Mouse (Mus musculus): ENCODE measurements around the gene Atp6v0a4. TPM values are rescaled to one million over a fixed set of nuclear protein-coding genes. Genes with fewer than 3 reads are reported as not detected.
A peak's percentile ranks its signal among the peaks of the same experiment; 100 is the strongest.

Gene Atp6v0a4
- polyA plus RNA-seq, 1 experiment from 2014 or later, result 3.1 TPM

GRCm38 (mm10) chr6:38139086-38139485 is 14.7 kb upstream of the Atp6v0a4 start:
- Histone ChIP-seq H3K4me1 (ENCODE audit: control insufficient read depth, insufficient read depth, low read length) (peaks cover 8% of the 10 kb centered on the region; the same call in 1 of the 2 replicates), H3K36me3 (ENCODE audit: control insufficient read depth, insufficient read depth, low read length) (peaks cover 43% of the 10 kb centered on the region), H3K9ac (ENCODE audit: low read depth, low read length) (no peak overlapping the region), H3K9me3 (ENCODE audit: control insufficient read depth, low read length) (no peaks in the 10 kb centered on the region), H3K4me2 (ENCODE audit: low read depth, low read length) (no peak overlapping the region), H3K27me3 (replicated peaks; ENCODE audit: control insufficient read depth, insufficient read depth, low read length) (no peaks in the 10 kb centered on the region), H3K27ac (replicated peaks; ENCODE audit: low read depth, low read length) (no peak overlapping the region), H3K4me3 (ENCODE audit: low read depth, low read length) (no peak overlapping the region)
- no peak for ATAC-seq (ENCODE audit: low read depth)
- 90% methylated on average over 3 of the region's 3 CpGs for WGBS
- DNase-seq (ENCODE audit: low spot score), result no peak

- no peak overlapping the region for H3K27ac ChIP-seq (replicated peaks; ENCODE audit: low read depth, low read length)
These were observed 10.6 kb upstream of the Atp6v0a4 start for GRCm38 (mm10) chr6:38134806-38135559.

GRCm38 (mm10) chr6:38131801-38132231 is 7.4 kb upstream of the Atp6v0a4 start:
- Histone ChIP-seq H3K27me3 (replicated peaks; ENCODE audit: control insufficient read depth, insufficient read depth, low read length) (no peaks in the 10 kb centered on the region), H3K27ac (replicated peaks; ENCODE audit: low read depth, low read length) (0 out of 2 replicates have a peak overlapping the region, but pooled peaks have one; percentile 31), H3K4me1 (ENCODE audit: control insufficient read depth, insufficient read depth, low read length) (no peaks in the 10 kb centered on the region), H3K36me3 (ENCODE audit: control insufficient read depth, insufficient read depth, low read length) (peaks cover 46% of the 10 kb centered on the region), H3K4me3 (ENCODE audit: low read depth, low read length) (no peak overlapping the region), H3K9ac (ENCODE audit: low read depth, low read length) (no peak overlapping the region), H3K9me3 (ENCODE audit: control insufficient read depth, low read length) (no peaks in the 10 kb centered on the region), H3K4me2 (ENCODE audit: low read depth, low read length) (no peak overlapping the region)
- DNase-seq (ENCODE audit: low spot score) (peak; percentile 29), ATAC-seq (ENCODE audit: low read depth) (no peak)
- 62% methylated on average over 4 of the region's 4 CpGs for WGBS

More at GRCm38 (mm10) chr6:38134806-38135559, 10.6 kb upstream of the Atp6v0a4 start:
- Histone ChIP-seq H3K4me2 (ENCODE audit: low read depth, low read length) (no peak overlapping the region), H3K4me1 (ENCODE audit: control insufficient read depth, insufficient read depth, low read length) (no peaks in the 10 kb centered on the region), H3K4me3 (ENCODE audit: low read depth, low read length) (no peak overlapping the region), H3K9me3 (ENCODE audit: control insufficient read depth, low read length) (no peaks in the 10 kb centered on the region), H3K9ac (ENCODE audit: low read depth, low read length) (no peak overlapping the region), H3K36me3 (ENCODE audit: control insufficient read depth, insufficient read depth, low read length) (peaks cover 47% of the 10 kb centered on the region), H3K27me3 (replicated peaks; ENCODE audit: control insufficient read depth, insufficient read depth, low read length) (no peaks in the 10 kb centered on the region)
- WGBS, result 84% methylated on average over 8 of the region's 8 CpGs
- DNase-seq (ENCODE audit: low spot score) (no peak), ATAC-seq (ENCODE audit: low read depth) (no peak)

- DNase-seq (ENCODE audit: low spot score), result no peak
- H3K4me1 ChIP-seq (ENCODE audit: control insufficient read depth, insufficient read depth, low read length), result no peaks in the 10 kb centered on the region
- no peak overlapping the region for H3K4me2 ChIP-seq (ENCODE audit: low read depth, low read length)
- H3K36me3 ChIP-seq (ENCODE audit: control insufficient read depth, insufficient read depth, low read length), result peaks cover 40% of the 10 kb centered on the region
- WGBS, result 99% methylated on average over 5 of the region's 5 CpGs
- H3K4me3 ChIP-seq (ENCODE audit: low read depth, low read length), result no peak overlapping the region
- ATAC-seq (ENCODE audit: low read depth), result no peak
- H3K27me3 ChIP-seq (replicated peaks; ENCODE audit: control insufficient read depth, insufficient read depth, low read length), result no peaks in the 10 kb centered on the region
- H3K27ac ChIP-seq (replicated peaks; ENCODE audit: low read depth, low read length), result no peak overlapping the region
- H3K9me3 ChIP-seq (ENCODE audit: control insufficient read depth, low read length), result no peaks in the 10 kb centered on the region
- no peak overlapping the region for H3K9ac ChIP-seq (ENCODE audit: low read depth, low read length)
These were observed 5.5 kb upstream of the Atp6v0a4 start for GRCm38 (mm10) chr6:38129883-38130282.

GRCm38 (mm10) chr6:38128115-38128514 is 3.7 kb upstream of the Atp6v0a4 start:
- DNase-seq (ENCODE audit: low spot score) (no peak), ATAC-seq (ENCODE audit: low read depth) (no peak)
- Histone ChIP-seq H3K36me3 (ENCODE audit: control insufficient read depth, insufficient read depth, low read length) (peaks cover 34% of the 10 kb centered on the region), H3K4me3 (ENCODE audit: low read depth, low read length) (no peak overlapping the region), H3K9ac (ENCODE audit: low read depth, low read length) (no peak overlapping the region), H3K4me1 (ENCODE audit: control insufficient read depth, insufficient read depth, low read length) (no peaks in the 10 kb centered on the region), H3K4me2 (ENCODE audit: low read depth, low read length) (no peak overlapping the region), H3K9me3 (ENCODE audit: control insufficient read depth, low read length) (no peaks in the 10 kb centered on the region), H3K27me3 (replicated peaks; ENCODE audit: control insufficient read depth, insufficient read depth, low read length) (no peaks in the 10 kb centered on the region), H3K27ac (replicated peaks; ENCODE audit: low read depth, low read length) (no peak overlapping the region)
- WGBS, result 85% methylated on average over 11 of the region's 14 CpGs

GRCm38 (mm10) chr6:38125462-38125861 is 1.1 kb upstream of the Atp6v0a4 start:
- Histone ChIP-seq H3K9ac (ENCODE audit: low read depth, low read length) (no peak overlapping the region), H3K4me3 (ENCODE audit: low read depth, low read length) (no peak overlapping the region), H3K4me1 (ENCODE audit: control insufficient read depth, insufficient read depth, low read length) (no peaks in the 10 kb centered on the region), H3K4me2 (ENCODE audit: low read depth, low read length) (no peak overlapping the region), H3K27ac (replicated peaks; ENCODE audit: low read depth, low read length) (no peak overlapping the region), H3K9me3 (ENCODE audit: control insufficient read depth, low read length) (no peaks in the 10 kb centered on the region), H3K36me3 (ENCODE audit: control insufficient read depth, insufficient read depth, low read length) (peaks cover 26% of the 10 kb centered on the region), H3K27me3 (replicated peaks; ENCODE audit: control insufficient read depth, insufficient read depth, low read length) (no peaks in the 10 kb centered on the region)
- no peak for ATAC-seq (ENCODE audit: low read depth)
- DNase-seq (ENCODE audit: low spot score), result no peak
- 89% methylated on average over 3 of the region's 3 CpGs for WGBS

- WGBS, result 88% methylated on average over 5 of the region's 5 CpGs
- Histone ChIP-seq H3K4me1 (ENCODE audit: control insufficient read depth, insufficient read depth, low read length) (0 out of 2 replicates have a peak, but pooled peaks cover 4% of the 10 kb centered on the region), H3K9me3 (ENCODE audit: control insufficient read depth, low read length) (no peaks in the 10 kb centered on the region), H3K4me2 (ENCODE audit: low read depth, low read length) (no peak overlapping the region), H3K36me3 (ENCODE audit: control insufficient read depth, insufficient read depth, low read length) (peaks cover 20% of the 10 kb centered on the region), H3K27ac (replicated peaks; ENCODE audit: low read depth, low read length) (no peak overlapping the region), H3K4me3 (ENCODE audit: low read depth, low read length) (no peak overlapping the region), H3K9ac (ENCODE audit: low read depth, low read length) (no peak overlapping the region), H3K27me3 (replicated peaks; ENCODE audit: control insufficient read depth, insufficient read depth, low read length) (no peaks in the 10 kb centered on the region)
- ATAC-seq (ENCODE audit: low read depth) (no peak), DNase-seq (ENCODE audit: low spot score) (no peak)
These were observed 496 bp upstream of the Atp6v0a4 start for GRCm38 (mm10) chr6:38124882-38125281.

GRCm38 (mm10) chr6:38123471-38124206 is 747 bp downstream of the Atp6v0a4 start:
- no peak overlapping the region for H3K27ac ChIP-seq (replicated peaks; ENCODE audit: low read depth, low read length)
- no peak overlapping the region for H3K4me2 ChIP-seq (ENCODE audit: low read depth, low read length)
- no peaks in the 10 kb centered on the region for H3K9me3 ChIP-seq (ENCODE audit: control insufficient read depth, low read length)
- DNase-seq (ENCODE audit: low spot score), result peak; percentile 63
- no peaks in the 10 kb centered on the region for H3K27me3 ChIP-seq (replicated peaks; ENCODE audit: control insufficient read depth, insufficient read depth, low read length)
- no peak overlapping the region for H3K4me3 ChIP-seq (ENCODE audit: low read depth, low read length)
- H3K4me1 ChIP-seq (ENCODE audit: control insufficient read depth, insufficient read depth, low read length), result 0 out of 2 replicates have a peak, but pooled peaks cover 4% of the 10 kb centered on the region
- H3K9ac ChIP-seq (ENCODE audit: low read depth, low read length), result no peak overlapping the region
- peak; percentile 81 for ATAC-seq (ENCODE audit: low read depth)
- peaks cover 19% of the 10 kb centered on the region for H3K36me3 ChIP-seq (ENCODE audit: control insufficient read depth, insufficient read depth, low read length)
- 66% methylated on average over 18 of the region's 18 CpGs for WGBS
